Mouse (Mus musculus): Measurements from ENCODE around the gene Cux1.

The Cux1 gene

GRCm38 (mm10) chr5:136540055-136540838 lies 27.0 kb downstream of the Cux1 start:
- no peak for DNase-seq (ENCODE audit: extremely low read depth, low read depth)

DNA sequence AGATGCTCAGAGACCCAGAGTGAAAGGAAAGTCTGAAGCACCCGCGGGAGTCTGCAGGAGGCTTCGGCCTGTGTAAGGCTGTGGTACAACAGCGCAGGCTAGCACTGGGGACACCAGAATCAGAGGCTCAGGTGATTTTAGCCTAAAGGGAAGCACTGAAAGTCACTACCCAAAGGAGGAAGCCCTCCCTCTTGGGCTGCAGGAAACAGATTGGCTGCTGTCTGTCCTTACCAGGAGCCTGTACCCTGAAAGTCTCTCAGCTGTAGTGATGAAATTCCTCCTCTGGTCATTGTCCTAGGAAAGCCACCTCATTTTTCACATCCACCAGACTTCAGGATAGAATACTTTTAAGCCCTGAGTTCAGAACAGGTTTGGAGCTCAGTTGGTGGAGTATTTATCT lies 30.5 kb downstream of the Cux1 start:
- DNase-seq (ENCODE audit: extremely low read depth, low read depth): no peak

DNA sequence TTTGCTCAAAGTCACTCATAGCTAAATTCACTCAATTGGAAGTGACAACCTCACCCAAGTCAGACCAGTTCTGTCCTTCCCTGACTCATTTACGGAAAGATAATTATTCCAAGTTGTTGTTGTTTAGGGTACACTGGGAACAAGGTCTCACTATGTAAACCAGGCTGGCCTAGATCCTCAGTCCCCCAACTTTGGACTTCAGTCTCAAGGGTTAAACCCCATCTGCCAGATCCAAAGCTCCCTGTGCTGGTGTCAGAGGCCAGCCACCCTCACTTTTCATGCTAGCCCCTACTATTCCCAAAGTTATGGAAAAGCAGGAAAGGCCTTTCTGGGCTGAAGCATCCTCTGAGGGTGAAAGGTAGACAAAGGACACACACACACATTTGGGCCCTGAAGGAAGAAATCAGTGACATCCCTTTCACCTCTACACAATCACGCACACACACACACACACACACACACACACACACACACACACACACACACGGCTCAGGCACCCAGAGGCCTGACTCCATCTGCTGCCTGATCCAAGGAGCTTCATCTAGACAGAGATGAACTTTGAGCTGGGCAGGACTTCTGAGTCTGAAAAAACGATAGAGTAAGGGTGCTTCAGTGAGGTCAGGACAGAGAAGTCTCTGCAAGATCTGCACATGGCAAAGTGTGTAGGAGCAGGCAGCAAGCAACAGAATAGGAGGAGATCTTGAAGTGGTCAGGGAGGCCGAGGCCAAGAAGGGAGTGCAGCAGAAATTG lies 31.1 kb downstream of the Cux1 start:
- DNase-seq (ENCODE audit: extremely low read depth, low read depth): no peak

DNA sequence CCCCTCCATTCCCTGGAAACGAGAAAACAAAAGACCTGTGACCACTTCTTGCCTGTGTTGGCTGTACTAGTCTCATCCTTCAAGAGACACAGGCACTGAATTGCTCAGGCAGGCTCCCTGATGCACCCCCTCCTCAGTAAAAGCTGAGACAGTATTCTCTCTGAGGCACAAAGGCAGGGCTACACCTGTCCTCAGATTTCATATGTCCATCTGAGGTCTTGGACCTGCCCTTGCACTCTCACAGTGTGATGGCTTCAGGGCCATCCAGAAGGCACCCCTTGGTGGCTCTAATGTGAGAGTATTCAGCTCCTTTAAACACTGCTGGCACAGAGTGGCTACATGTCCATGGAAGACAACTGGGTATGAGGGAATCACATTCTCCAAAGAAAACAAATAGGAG lies 32.1 kb downstream of the Cux1 start:
- no peak for DNase-seq (ENCODE audit: extremely low read depth, low read depth)

- DNase-seq (ENCODE audit: extremely low read depth, low read depth): no peak
These were observed 33.7 kb downstream of the Cux1 start for GRCm38 (mm10) chr5:136533371-136534276.

GRCm38 (mm10) chr5:136531674-136532365 lies 35.5 kb downstream of the Cux1 start:
- no peak for DNase-seq (ENCODE audit: extremely low read depth, low read depth)

- DNase-seq (ENCODE audit: extremely low read depth, low read depth): no peak
These were observed 36.4 kb downstream of the Cux1 start for GRCm38 (mm10) chr5:136530931-136531330.

GRCm38 (mm10) chr5:136529165-136529564 lies 38.1 kb downstream of the Cux1 start:
- DNase-seq (ENCODE audit: extremely low read depth, low read depth): no peak

GRCm38 (mm10) chr5:136527871-136528270 lies 39.4 kb downstream of the Cux1 start:
- no peak for DNase-seq (ENCODE audit: extremely low read depth, low read depth)

GRCm38 (mm10) chr5:136526545-136526909 lies 40.8 kb downstream of the Cux1 start:
- DNase-seq (ENCODE audit: extremely low read depth, low read depth): no peak

DNA sequence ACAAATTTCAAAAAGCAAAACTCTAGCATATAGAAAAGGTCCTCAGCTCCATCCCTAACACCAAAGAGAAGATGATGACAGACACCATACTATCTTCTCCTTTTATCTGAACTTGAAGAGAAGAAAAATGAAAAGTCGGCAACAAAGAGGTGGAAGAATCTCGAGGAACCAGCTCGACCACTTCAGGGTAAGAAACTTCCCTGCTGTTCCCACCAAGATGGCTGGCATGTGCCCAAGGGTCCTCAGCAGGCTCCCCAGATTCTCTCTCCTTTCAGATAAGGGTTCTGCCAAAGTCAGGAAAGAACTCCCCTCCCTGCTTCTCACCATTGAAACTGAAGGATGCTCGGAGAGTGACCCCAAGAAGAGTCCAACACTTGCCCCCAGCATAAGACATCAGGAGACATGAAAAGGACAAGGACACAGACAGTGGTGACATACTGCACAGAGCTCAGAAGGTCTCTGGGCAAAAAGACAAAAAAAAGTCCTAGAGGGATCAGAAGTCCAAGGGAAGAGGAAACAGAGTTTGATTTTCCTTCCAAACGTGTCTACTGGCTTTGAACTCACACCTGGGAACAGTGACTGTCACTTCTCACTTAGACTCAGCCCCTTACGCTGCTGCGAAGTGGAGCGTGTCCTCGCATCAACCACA lies 41.3 kb downstream of the Cux1 start:
- no peak for DNase-seq (ENCODE audit: extremely low read depth, low read depth)

DNA sequence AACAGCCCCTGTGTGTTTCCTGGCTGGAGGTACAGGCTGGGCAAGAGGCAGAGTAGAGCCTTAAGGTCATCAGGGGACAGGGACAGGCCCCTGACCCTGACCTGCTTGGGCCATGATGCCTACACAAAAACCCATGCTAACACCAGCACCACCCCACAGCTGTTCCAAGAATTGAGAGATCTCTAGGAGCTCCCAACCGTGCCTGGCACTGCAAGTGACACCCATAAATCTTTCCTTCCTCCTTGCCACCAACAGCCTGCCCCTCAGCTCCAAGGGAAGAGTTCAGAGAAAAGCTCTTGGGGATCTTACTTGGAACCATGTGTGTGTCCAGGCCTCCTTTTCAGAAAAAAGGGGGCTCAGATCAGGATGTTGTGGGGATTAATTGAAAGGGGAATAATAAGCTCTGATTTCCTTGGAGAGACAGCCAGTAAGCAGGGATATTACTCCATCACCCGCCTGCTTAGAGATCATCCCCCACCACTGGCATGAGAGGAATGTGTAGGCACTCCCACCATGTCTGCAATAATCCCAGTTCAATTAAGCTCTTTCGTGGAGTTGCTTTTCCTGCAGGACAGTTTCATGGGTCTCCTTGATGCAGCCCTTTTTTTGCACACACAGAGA lies 44.3 kb downstream of the Cux1 start:
- DNase-seq (ENCODE audit: extremely low read depth, low read depth): no peak

GRCm38 (mm10) chr5:136521656-136522055 lies 45.6 kb downstream of the Cux1 start:
- no peak for DNase-seq (ENCODE audit: extremely low read depth, low read depth)

DNA sequence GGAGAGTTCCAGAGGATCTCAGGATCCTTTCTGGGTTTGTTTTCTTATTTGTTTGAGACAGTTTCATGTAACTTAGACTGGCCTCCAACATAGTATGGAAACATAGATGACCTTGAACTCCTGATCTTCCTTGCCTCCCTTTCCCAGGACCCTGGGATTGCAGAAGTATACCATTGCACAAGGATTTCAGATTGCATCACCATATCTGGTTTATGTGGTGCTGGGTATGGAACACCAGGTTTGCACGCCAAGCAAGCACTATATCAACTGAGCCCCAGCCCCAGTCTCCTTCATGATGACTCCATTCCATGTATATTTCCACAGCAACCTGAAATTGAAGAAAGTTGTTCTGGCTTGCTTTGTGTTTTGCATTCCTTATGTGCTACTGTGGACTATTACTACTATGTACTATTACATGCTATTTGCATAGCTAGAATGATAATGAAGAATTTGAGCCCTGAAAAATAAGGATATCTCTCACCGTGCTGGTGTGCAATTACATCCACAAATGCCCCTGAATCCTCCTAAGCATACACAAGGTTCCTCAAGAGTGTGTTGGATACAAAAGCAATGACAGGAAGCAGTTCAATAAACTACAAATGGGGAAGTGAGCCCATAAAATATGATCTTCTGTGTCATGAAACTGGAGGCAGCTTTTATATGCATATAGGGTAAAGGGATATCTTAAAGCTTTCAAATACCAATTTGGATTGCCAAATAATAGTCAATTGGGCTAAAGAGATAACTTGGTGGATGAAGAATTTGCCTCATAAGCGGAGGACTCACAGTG lies 48.4 kb downstream of the Cux1 start:
- DNase-seq (ENCODE audit: extremely low read depth, low read depth): no peak

DNA sequence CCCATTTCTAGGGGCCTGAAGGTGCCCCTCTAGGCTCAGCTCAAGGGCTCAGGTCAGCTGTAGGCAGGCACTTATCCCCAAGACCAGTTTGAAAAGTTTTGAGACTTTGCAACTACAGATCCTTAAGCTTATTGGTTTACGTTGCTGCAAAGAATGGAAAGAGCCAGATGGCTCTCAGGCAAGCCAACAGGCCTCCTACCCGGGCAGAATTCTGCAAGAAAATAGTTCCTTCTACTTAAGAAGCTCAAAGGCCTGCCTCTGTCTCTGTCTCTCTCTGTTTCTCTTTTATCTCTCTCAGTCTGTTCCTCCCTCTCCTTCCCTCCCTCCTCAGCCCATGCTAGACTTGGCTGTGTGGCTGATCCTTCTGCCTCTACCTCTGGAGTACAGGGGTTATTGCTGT lies 49.8 kb downstream of the Cux1 start:
- no peak for DNase-seq (ENCODE audit: extremely low read depth, low read depth)

- DNase-seq (ENCODE audit: extremely low read depth, low read depth): no peak
These were observed 50.7 kb downstream of the Cux1 start for GRCm38 (mm10) chr5:136516593-136516992.

GRCm38 (mm10) chr5:136514049-136514677 lies 53.1 kb downstream of the Cux1 start:
- no peak for DNase-seq (ENCODE audit: extremely low read depth, low read depth)

- DNase-seq (ENCODE audit: extremely low read depth, low read depth): no peak
These were observed 55.1 kb downstream of the Cux1 start for GRCm38 (mm10) chr5:136512103-136512674.

DNA sequence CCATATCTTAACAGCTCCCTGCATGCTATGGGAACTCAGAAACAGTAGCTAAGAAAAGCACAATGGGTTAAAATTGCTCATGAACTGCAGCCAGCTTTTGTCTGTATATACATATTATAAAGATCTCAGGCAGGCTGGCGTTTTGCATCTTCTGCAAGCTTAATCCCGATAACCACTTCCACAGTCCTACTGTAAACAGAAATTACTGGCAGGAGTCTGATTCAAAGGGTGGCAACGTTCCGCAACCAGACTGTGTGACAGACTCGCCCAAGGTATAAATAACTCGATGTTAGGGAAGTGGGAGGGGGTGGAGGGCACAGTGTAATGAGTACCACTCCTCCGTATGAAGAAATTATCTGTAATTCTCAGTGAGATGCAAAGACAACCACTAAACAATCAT lies 55.9 kb downstream of the Cux1 start:
- DNase-seq (ENCODE audit: extremely low read depth, low read depth): no peak

Data from MEL-GATA-1-ER (cell line).